Mouse (Mus musculus) stomach, postnatal 0 days (tissue): ENCODE data around the gene Pirb. TPM values are rescaled to one million over a fixed set of nuclear protein-coding genes. Genes with fewer than 3 reads are reported as not detected.
A peak's percentile ranks its signal among the peaks of the same experiment; 100 is the strongest.

Source experiments
- ATAC-seq: fragments of 200-750 bp; cut with Nextera tagmentation; 2 replicates; pipeline ENCODE4 v1.8.0; 2017; ENCODE audit not compliant: low FRiP score, low TSS enrichment
- DNase-seq: peaks from one replicate; pipeline ENCODE4 v3.0.0-alpha.2; 2016; ENCODE audit warnings: low spot score
- H3K27ac ChIP-seq: fragments of 300-500 bp; sonication (generic); replicated peaks from 2 replicates; pipeline ENCODE4 v1.5.1; 2014; ENCODE audit warnings: mild to moderate bottlenecking, control low read depth
- H3K27me3 ChIP-seq: fragments of 300-500 bp; sonication (generic); 2 replicates; pipeline ENCODE4 v1.6.1; 2014; ENCODE audit warnings: low read length; ENCODE audit not compliant: control insufficient read depth, insufficient read depth
- H3K36me3 ChIP-seq: fragments of 300-500 bp; sonication (generic); 2 replicates; pipeline ENCODE4 v1.6.1; 2014; ENCODE audit warnings: low read length, mixed read lengths; ENCODE audit not compliant: control insufficient read depth, insufficient read depth
- H3K4me1 ChIP-seq: fragments of 300-500 bp; sonication (generic); replicated peaks from 2 replicates; pipeline ENCODE4 v1.6.1; 2014; ENCODE audit warnings: antibody characterized with exemption; ENCODE audit not compliant: control insufficient read depth, insufficient read depth
- H3K4me2 ChIP-seq: fragments of 300-500 bp; sonication (generic); replicated peaks from 2 replicates; pipeline ENCODE4 v1.6.1; 2014; ENCODE audit warnings: low read depth, mild to moderate bottlenecking, control low read depth, moderate library complexity
- H3K4me3 ChIP-seq: fragments of 300-500 bp; sonication (generic); 2 replicates; pipeline ENCODE4 v1.5.1; 2014; ENCODE audit warnings: low read depth, low read length, control low read depth
- H3K9ac ChIP-seq: fragments of 300-500 bp; sonication (generic); 2 replicates; pipeline ENCODE4 v1.6.1; 2014; ENCODE audit warnings: mild to moderate bottlenecking, low read length, control low read depth, mixed read lengths
- H3K9me3 ChIP-seq: fragments of 300-500 bp; sonication (generic); 2 replicates; pipeline ENCODE4 v1.6.1; 2016; ENCODE audit warnings: low read length; ENCODE audit not compliant: control insufficient read depth
- CTCF ChIP-seq: IDR thresholded peaks from 2 replicates; pipeline ENCODE4 v1.5.1; 2016; ENCODE audit warnings: antibody characterized with exemption, low read depth, mild to moderate bottlenecking, moderate library complexity
- EP300 ChIP-seq: optimal IDR thresholded peaks from 2 replicates; pipeline ENCODE3; 2016; ENCODE audit warnings: antibody characterized with exemption
- WGBS: fragments of 180-500 bp; shearing (Covaris S2); extraction: QIAGEN DNeasy Blood & Tissue Kit; methylation state at CpG from one replicate; pipeline ENCODE4 v1.1.7; 2014; 5-methylcytosine and 5-hydroxymethylcytosine counted together
- polyA plus RNA-seq: library from polyadenylated mRNA; unstranded; fragments of >200 nt; fragmentation: Nextera tagmentation; extraction: Ambion mirVana; gene quantifications from 2 replicates; pipeline ENCODE4 v1.2.1, GENCODE M21; 2015

Gene Pirb
- polyA plus RNA-seq, 1 experiment from 2014 or later, result 0.82 TPM

- under 1% methylated on average over 55 of the region's 55 CpGs for WGBS
- peak; percentile 92 for ATAC-seq
- peak within 1 kb of the TSS; percentile 84 for H3K9ac ChIP-seq
Observed at GRCm38 (mm10) chr7:3692987-3693808, 27.0 kb downstream of the Pirb start, which contains the start of gene Mboat7. Mboat7 (minus strand) TSS chr7:3693523.

GRCm38 (mm10) chr7:3692382-3692986 lies 27.7 kb downstream of the Pirb start, which contains the start of gene Tsen34:
Tsen34 (plus strand) TSS chr7:3692863.
- Histone ChIP-seq H3K4me2 (peak within 1 kb of the TSS; percentile 91), H3K4me1 (no peaks in the 10 kb centered on the region), H3K9me3 (no peaks in the 10 kb centered on the region), H3K27me3 (no peaks in the 10 kb centered on the region), H3K9ac (peak within 1 kb of the TSS; percentile 84), H3K27ac (peak within 1 kb of the TSS; percentile 95), H3K36me3 (peaks cover 9% of the 10 kb centered on the region; the same call in 1 of the 2 replicates), H3K4me3 (peak within 1 kb of the TSS; percentile 83)
- DNase-seq (no peak), ATAC-seq (no peak)
- under 1% methylated on average over 47 of the region's 49 CpGs for WGBS
- no peak for TF ChIP-seq EP300
- 0 out of 2 replicates have a peak, but pooled peaks have one; percentile 22 for TF ChIP-seq CTCF

More at GRCm38 (mm10) chr7:3692987-3693808, 27.0 kb downstream of the Pirb start, which contains the start of gene Mboat7:
- DNase-seq, result peak; percentile 97
- Histone ChIP-seq H3K36me3 (peaks cover 12% of the 10 kb centered on the region; the same call in 1 of the 2 replicates), H3K4me3 (peak within 1 kb of the TSS; percentile 83), H3K27ac (peak within 1 kb of the TSS; percentile 95), H3K27me3 (no peaks in the 10 kb centered on the region), H3K9me3 (no peaks in the 10 kb centered on the region), H3K4me2 (peak within 1 kb of the TSS; percentile 91), H3K4me1 (no peaks in the 10 kb centered on the region)
- TF ChIP-seq CTCF, result no peak
- no peak for TF ChIP-seq EP300

- Histone ChIP-seq H3K4me2 (peak overlapping the region; percentile 91), H3K9ac (peak overlapping the region; percentile 84), H3K36me3 (0 out of 2 replicates have a peak, but pooled peaks cover 4% of the 10 kb centered on the region), H3K4me3 (peak overlapping the region; percentile 83), H3K9me3 (no peaks in the 10 kb centered on the region), H3K27me3 (no peaks in the 10 kb centered on the region), H3K4me1 (no peaks in the 10 kb centered on the region), H3K27ac (no peak overlapping the region)
- no peak for TF ChIP-seq CTCF
- TF ChIP-seq EP300, result no peak
- ATAC-seq (no peak), DNase-seq (no peak)
- WGBS, result 19% methylated on average over 3 of the region's 3 CpGs
Observed at GRCm38 (mm10) chr7:3691919-3692318, 28.3 kb downstream of the Pirb start.

- 87% methylated on average over 31 of the region's 31 CpGs for WGBS
- ATAC-seq, result no peak
- peaks cover 4% of the 10 kb centered on the region; the same call in 1 of the 2 replicates for H3K36me3 ChIP-seq
Observed at GRCm38 (mm10) chr7:3685400-3686187, 34.6 kb downstream of the Pirb start.

GRCm38 (mm10) chr7:3684698-3685097 lies 35.5 kb downstream of the Pirb start:
- TF ChIP-seq CTCF (no peak), EP300 (no peak)
- no peaks in the 10 kb centered on the region for H3K27me3 ChIP-seq
- peaks cover 4% of the 10 kb centered on the region; the same call in 1 of the 2 replicates for H3K36me3 ChIP-seq
- ATAC-seq, result no peak
- no peak overlapping the region for H3K9ac ChIP-seq
- no peak overlapping the region for H3K4me2 ChIP-seq
- no peak for DNase-seq
- 93% methylated on average over 8 of the region's 8 CpGs for WGBS
- H3K4me1 ChIP-seq, result no peaks in the 10 kb centered on the region
- no peak overlapping the region for H3K4me3 ChIP-seq
- H3K27ac ChIP-seq, result no peak overlapping the region
- H3K9me3 ChIP-seq, result no peaks in the 10 kb centered on the region

More at GRCm38 (mm10) chr7:3685400-3686187, 34.6 kb downstream of the Pirb start:
- Histone ChIP-seq H3K27me3 (no peaks in the 10 kb centered on the region), H3K4me1 (no peaks in the 10 kb centered on the region), H3K27ac (no peak overlapping the region), H3K9me3 (no peaks in the 10 kb centered on the region), H3K4me3 (no peak overlapping the region), H3K4me2 (no peak overlapping the region), H3K9ac (no peak overlapping the region)
- no peak for DNase-seq
- no peak for TF ChIP-seq EP300
- TF ChIP-seq CTCF, result no peak
